Mouse (Mus musculus) heart, postnatal 0 days (tissue): ENCODE measurements around the gene Msln.

Source experiments
- CTCF ChIP-seq: IDR thresholded peaks from 2 replicates; pipeline ENCODE4 v1.5.1; 2016; ENCODE audit warnings: antibody characterized with exemption, control low read depth, low read depth
- EP300 ChIP-seq: IDR thresholded peaks from 2 replicates; pipeline ENCODE4 v1.6.1; 2016; ENCODE audit warnings: antibody characterized with exemption, low read depth

GRCm38 (mm10) chr17:25754241-25754640, at the start of gene Msln:
- no peak for TF ChIP-seq CTCF
- no peak for TF ChIP-seq EP300
